Mouse (Mus musculus) bone marrow macrophage, adult 2 months (primary cell): Measurements from ENCODE around the gene Psmd6.

Source experiments
- CTCF ChIP-seq: IDR thresholded peaks from 2 replicates; pipeline ENCODE4 v1.5.1; 2012; ENCODE audit warnings: low read depth, mild to moderate bottlenecking, low read length, moderate library complexity
- POLR2A ChIP-seq: IDR thresholded peaks from 2 replicates; pipeline ENCODE4 v1.6.1; 2012; ENCODE audit warnings: mild to moderate bottlenecking, low read depth, low read length, borderline replicate concordance

- no peak for TF ChIP-seq POLR2A
- no peak for TF ChIP-seq CTCF
Measured at GRCm38 (mm10) chr14:14090571-14090970, 30.2 kb downstream of the Psmd6 start.
